Mouse (Mus musculus) megakaryocyte, embryonic 14.5 days (primary cell): Measurements from ENCODE around the gene Slc16a11.

Experiments used
- FLI1 ChIP-seq: IDR thresholded peaks from 2 replicates; pipeline ENCODE4 v1.6.1; 2012; ENCODE audit warnings: low read length, inconsistent platforms, mixed read lengths
- GATA1 ChIP-seq: IDR thresholded peaks from 3 replicates; pipeline ENCODE4 v1.6.1; 2012; ENCODE audit warnings: mixed read lengths, low read length, inconsistent platforms, borderline replicate concordance

- TF ChIP-seq GATA1 (no peak), FLI1 (no peak)
These were observed 14.0 kb downstream of the Slc16a11 start for GRCm38 (mm10) chr11:70226602-70226890.
